Mouse (Mus musculus): ENCODE results near the gene Tex44. TPM values are rescaled to one million over a fixed set of nuclear protein-coding genes. Genes with fewer than 3 reads are reported as not detected.

Gene Tex44
- total RNA-seq, 2 experiments from 2014 or later, result not detected

DNA sequence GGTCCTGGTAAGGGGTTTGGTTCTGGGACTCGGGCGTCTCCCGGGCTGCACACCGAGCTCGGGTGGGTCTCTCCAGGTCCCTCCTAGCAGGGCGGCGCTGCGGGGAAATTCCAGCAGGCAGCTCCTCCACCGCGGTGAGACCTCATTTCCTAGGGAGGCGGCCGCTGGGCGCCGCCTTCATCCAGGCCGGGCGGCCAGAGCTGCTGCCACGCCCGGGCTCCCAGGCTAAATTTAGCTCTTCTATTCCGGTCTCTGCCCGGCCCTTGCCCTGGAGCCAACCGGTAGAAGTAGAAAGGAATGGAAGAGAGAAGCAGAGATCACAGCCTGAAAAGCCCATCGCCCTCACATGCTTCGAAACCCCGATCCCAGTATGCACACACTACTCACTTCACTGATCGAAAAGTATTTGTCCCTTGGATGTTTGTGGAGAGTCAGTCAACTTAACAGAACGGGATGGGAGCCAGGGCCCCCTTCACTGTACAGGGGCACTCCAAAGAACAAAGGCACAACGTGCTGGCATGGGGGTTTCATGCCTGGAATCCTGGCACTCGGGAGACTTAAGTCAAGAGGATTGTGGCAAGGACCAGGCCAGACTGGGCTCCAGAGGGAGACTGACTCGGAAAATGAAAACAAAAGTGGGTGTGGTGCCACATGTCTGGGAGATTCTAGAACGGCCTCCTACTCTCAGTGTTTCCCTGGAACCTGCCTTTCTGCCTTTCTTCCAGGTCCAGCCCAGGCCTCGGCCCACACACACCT is 46.2 kb downstream of the Tex44 start:
- intact Hi-C loops (cut with DNase I), result no loop called here
- DNase-seq (ENCODE audit: low spot score in 2 of 2), result no peak

DNA sequence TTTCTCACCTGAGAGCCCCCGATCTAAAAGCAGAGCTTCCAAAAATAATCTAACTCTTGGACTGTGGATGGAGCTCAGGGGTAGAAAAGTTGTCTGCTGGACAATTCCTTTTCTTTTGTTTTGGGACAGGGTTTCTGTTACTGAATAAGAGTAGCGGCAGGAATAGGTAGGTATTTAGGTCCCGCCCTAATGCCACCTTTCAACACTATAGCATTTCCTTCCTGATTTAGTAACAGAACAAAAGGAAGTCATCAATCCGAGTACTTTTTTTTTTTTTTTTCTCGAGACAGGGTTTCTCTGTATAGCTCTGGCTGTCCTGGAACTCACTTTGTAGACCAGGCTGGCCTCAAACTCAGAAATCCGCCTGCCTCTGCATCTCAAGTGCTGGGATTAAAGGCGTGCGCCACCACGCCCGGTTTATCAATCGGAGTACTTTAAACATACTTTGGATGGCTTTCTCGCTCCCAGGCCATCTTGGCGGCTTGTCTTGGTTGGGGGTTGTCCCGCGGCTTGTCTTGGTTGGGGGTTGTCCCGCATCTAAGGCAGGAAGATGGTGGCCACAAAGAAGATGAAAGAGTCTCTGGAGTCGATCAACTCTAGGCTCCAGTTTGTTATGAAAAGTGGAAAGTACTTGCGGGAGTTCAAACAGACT is 47.1 kb downstream of the Tex44 start:
- intact Hi-C loops (cut with DNase I), result no loop called here
- no peak for DNase-seq (ENCODE audit: low spot score in 2 of 2)

Other genes starting within 250 kb of the Tex44 start
- 1 to 10 TPM; 1.3 to 2.1 TPM for gene B3gnt7, start 123.5 kb upstream of the Tex44 start, total RNA-seq (2021)
- 100 to 1,000 TPM; 146 to 149 TPM for gene Ncl, start 66.9 kb upstream of the Tex44 start, total RNA-seq (2021)
- gene Nmur1, start 101 bp upstream of the Tex44 start, total RNA-seq (2021), result under 1 TPM; 0.25 to 0.53 TPM
- gene Ptma, start 100.4 kb downstream of the Tex44 start, total RNA-seq (2021), result 100 to 1,000 TPM; 336 to 423 TPM
- gene Pde6d, start 156.3 kb downstream of the Tex44 start, total RNA-seq (2021), result 10 to 100 TPM; 60.5 to 63.2 TPM
- gene Cops7b, start 156.6 kb downstream of the Tex44 start, total RNA-seq (2021), result 10 to 100 TPM; 24.8 to 28.7 TPM
- gene Nppc, start 244.2 kb downstream of the Tex44 start, total RNA-seq (2021), result 10 to 100 TPM; 12.5 to 15.0 TPM